Mouse (Mus musculus) embryonic fibroblast, embryonic 13.5 days (primary cell): ENCODE data around the gene Gas2. TPM values are rescaled to one million over a fixed set of nuclear protein-coding genes. Genes with fewer than 3 reads are reported as not detected.

Experiments
- H3K27ac ChIP-seq: 2 replicates; pipeline ENCODE4 v1.5.1; 2012; ENCODE audit warnings: low read length, control low read depth, inconsistent platforms; ENCODE audit not compliant: insufficient read depth
- H3K4me1 ChIP-seq: 2 replicates; pipeline ENCODE4 v1.6.1; 2011; ENCODE audit warnings: low read length; ENCODE audit not compliant: control insufficient read depth, insufficient read depth
- H3K4me3 ChIP-seq: 2 replicates; pipeline ENCODE4 v1.5.1; 2011; ENCODE audit warnings: mild to moderate bottlenecking, control low read depth, low read length; ENCODE audit not compliant: insufficient read depth
- CTCF ChIP-seq: IDR thresholded peaks from 2 replicates; pipeline ENCODE4 v1.5.1; 2011; ENCODE audit warnings: mild to moderate bottlenecking, control low read depth, low read length, moderate library complexity, borderline replicate concordance; ENCODE audit not compliant: insufficient read depth
- POLR2A ChIP-seq: IDR thresholded peaks from 2 replicates; pipeline ENCODE4 v1.6.1; 2011; ENCODE audit warnings: low read depth, mild to moderate bottlenecking, control low read depth, low read length, moderate library complexity
- polyA plus RNA-seq: library from polyadenylated mRNA; stranded (reverse); fragments of >200 nt; gene quantifications from 2 replicates; pipeline ENCODE4 v1.2.4, GENCODE M21; 2011; ENCODE audit warnings: low read depth; ENCODE audit not compliant: missing spikeins, insufficient read length

Gas2 gene
- polyA plus RNA-seq, 1 experiment, result 139 TPM

DNA sequence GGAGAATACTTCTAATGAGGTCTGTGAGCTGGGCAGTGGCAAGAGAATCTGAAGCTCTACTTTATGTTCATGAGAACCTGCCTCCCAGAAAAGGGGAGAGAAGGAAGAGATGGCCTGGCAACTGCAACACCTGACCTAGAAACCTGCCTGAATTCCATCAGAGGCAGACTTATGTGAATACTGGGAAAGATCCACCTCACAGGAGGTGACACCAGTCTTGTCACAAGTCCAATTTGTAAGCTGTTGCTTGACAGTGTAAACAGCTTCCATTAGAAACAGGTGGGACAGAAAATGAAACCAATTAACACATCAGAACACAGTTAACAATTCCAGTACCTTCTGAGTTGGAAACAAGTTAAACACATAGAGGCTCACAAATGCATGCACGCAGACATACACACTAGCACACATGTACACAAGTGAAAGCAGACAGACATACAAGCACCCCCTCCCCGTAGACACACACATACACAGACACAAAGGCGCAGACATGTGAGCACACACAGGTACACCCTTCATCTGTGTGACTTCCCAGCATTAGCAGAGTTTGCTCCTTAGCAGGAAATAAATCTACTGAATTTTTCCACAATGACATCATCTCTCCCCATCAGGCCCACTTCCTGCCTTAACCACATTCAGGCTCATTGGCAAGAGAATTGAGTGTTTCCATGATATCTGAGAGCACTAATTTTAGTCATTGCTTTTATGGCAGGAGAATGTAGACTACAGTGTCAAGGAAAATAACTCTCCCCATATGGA is 51.7 kb downstream of the Gas2 start:
- TF ChIP-seq POLR2A (peak; percentile 24; the same call in 1 of the 2 replicates), CTCF (no peak)

DNA sequence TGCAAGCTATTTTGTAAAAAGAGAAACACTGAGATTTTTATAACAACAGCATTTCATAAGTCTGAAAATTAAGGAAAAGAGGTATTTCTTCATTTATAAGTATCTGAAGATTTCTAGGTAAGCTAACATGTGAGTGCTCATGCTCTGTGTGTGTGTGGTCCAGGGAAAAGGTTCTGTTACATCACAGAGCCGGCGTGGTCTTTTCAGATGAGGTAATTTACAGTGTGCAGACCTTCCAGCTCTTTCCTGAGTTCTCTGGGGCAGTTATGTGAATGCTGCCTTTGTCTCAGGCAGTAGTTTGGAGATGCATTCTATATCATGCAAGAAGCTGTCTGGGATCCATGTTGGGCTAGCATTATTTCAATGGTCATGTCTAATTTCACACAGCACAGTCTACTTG is 52.3 kb downstream of the Gas2 start:
- peak overlapping the region; percentile 99 for H3K27ac ChIP-seq

More for the DNA sequence above, 51.7 kb downstream of the Gas2 start:
- Histone ChIP-seq H3K4me3 (no peak overlapping the region), H3K27ac (peak overlapping the region; percentile 98), H3K4me1 (peaks cover 26% of the 10 kb centered on the region)

DNA sequence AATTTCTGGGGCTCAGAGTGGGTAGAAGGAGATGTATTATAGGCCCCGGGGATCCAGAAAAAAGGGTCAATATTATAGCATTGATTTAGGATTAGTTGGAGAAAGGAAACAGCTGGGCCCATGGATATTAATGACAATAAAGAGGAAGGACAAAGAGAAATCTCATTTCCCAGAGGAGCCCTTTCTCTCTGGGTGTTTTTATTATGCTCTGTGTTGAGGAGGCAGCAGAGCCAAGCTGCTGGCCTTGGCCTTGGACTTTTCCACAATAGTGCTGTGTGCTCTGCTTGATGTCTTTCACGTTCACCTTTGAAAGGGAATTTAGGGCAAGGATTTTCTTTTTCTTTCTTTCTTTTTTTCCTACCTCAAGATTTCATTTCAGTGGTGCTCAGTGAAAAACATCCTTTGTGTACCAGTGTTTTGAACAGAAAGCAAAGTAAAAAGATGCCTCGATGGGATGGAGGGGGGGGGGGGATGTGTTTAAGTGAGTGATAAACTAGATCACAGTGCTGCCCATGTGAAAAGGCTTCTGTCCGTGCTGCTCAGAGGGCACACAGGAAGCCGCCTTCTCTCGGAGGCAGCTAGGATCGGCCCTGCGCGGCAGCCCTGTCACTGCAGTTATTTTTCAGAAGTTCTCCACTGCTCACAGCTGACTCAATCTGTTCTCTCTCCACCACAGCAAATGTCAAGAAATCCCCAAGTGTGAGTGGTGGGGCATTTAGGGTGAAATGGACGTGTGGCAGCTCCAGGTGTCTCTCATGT is 67.1 kb downstream of the Gas2 start:
- Histone ChIP-seq H3K4me3 (no peak overlapping the region), H3K4me1 (peaks cover 3% of the 10 kb centered on the region; the same call in 1 of the 2 replicates), H3K27ac (0 out of 2 replicates have a peak overlapping the region, but pooled peaks have one; percentile 4)
- TF ChIP-seq CTCF, result no peak
- no peak for TF ChIP-seq POLR2A

More for the DNA sequence above, 52.3 kb downstream of the Gas2 start:
- no peak overlapping the region for H3K4me3 ChIP-seq
- peaks cover 26% of the 10 kb centered on the region for H3K4me1 ChIP-seq
- no peak for TF ChIP-seq POLR2A
- TF ChIP-seq CTCF, result no peak

DNA sequence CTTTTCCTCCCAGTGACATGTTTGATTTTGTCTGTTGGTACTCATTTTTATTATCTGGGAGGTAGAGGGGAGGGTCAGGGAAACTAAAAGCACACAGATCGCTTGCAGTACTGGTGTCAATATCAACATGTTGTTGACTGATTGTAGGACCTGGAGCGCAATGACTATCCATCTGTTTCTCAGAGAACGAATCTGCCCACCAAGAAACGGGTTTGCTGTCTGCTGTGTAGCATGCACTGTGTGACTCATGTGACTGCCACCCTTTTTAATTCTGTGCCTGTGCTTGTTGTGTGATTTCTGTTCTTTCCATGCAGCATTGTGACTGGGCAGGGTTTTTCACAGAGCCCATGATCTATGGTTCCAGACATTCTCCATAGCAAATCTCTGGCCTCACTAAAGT is 69.4 kb downstream of the Gas2 start:
- Histone ChIP-seq H3K27ac (no peak overlapping the region), H3K4me3 (no peak overlapping the region)
- no peak for TF ChIP-seq CTCF
- no peak for TF ChIP-seq POLR2A

DNA sequence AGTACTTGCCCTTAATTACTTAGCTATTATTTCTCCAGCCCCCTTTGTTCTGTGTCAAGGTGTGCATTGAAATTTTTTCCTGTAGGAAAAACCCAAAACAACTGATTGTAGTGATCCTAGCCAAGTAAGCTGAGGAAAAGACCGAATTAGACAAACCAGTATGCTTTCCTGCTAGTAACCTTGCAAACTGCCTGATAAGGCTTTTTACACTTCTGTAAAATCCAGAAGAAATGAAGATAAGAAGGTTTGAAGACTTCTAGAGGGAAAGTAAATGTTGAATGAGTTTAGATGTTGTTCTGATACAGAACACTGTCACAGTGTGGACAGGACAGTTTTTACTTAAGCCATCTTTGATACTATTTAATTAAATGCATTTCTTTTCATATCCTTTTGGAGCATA is 75.5 kb downstream of the Gas2 start:
- H3K4me3 ChIP-seq, result no peak overlapping the region
- no peak overlapping the region for H3K27ac ChIP-seq
- TF ChIP-seq POLR2A, result no peak
- no peak for TF ChIP-seq CTCF
- no peaks in the 10 kb centered on the region for H3K4me1 ChIP-seq

More for the DNA sequence above, 69.4 kb downstream of the Gas2 start:
- H3K4me1 ChIP-seq, result peaks cover 3% of the 10 kb centered on the region; the same call in 1 of the 2 replicates

DNA sequence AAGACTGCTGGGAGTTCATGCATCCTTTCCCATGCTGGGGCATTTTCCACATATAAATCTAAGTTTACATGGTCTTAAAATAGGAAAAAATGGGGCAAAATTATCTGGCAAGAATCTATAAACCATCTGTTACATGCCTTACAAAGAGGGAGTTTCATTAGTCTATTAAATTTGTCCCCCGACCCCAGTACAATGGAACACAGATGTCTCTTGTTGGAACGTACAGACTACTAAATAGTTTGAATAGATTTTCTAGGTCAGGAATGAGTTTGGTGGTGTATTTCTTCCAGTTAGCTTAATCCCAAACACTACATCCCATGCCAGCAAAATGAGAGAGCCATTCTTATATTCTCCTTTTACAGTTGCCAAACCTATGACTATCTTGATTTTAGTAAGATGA is 78.6 kb downstream of the Gas2 start:
- no peak for TF ChIP-seq POLR2A
- TF ChIP-seq CTCF, result no peak
- H3K4me1 ChIP-seq, result peaks cover 2% of the 10 kb centered on the region; the same call in 1 of the 2 replicates
- 0 out of 2 replicates have a peak overlapping the region, but pooled peaks have one; percentile 44 for H3K27ac ChIP-seq
- H3K4me3 ChIP-seq, result no peak overlapping the region

DNA sequence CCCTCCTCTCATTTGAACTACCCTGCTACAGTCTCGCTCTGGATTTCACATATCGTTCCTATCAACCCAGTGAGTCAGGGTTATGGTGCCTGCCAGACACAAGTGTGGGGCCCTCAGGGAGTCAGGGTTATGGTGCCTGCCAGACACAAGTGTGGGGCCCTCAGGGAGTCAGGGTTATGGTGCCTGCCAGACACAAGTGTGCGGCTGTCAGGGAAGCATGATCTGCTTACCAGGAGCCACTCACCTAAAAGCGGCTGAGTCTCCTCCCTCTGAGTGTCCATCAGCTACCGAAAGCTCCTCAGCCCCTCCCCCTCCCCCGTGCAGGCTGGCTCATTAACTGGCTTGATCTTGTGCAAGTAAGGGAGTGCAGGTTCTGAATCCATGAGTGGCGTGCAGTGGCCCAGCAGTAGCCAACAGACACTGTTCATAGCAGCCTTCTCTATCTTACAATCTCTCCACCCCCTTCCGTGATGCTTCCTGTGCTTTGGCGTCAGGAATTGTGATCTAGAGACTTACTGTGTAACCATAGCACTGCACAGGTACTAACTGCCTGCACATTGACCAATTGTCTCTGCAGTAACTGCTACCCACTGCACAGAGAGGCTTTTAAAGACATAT is 93.7 kb downstream of the Gas2 start:
- H3K4me1 ChIP-seq, result no peaks in the 10 kb centered on the region
- no peak for TF ChIP-seq CTCF
- TF ChIP-seq POLR2A, result no peak
- H3K4me3 ChIP-seq, result no peak overlapping the region
- peak overlapping the region; percentile 23 for H3K27ac ChIP-seq

DNA sequence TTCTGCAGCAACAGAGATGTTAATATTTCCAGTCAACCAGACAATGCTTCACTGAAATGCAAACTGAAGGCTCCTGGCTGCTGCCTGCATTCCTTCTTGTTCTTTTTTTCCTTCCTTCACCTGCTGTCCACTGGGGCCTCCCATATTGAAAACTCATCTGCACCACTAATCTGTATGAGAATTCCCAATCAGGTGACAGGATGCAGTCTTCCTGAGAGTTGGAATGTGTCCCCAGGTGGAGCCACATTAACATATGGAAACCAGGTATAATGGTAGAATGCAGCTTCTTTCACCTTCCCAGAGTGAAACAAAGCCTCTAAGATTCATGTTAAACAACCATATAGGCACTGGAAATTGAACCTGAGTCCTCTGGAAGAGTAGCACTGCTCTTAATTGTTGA is 96.0 kb downstream of the Gas2 start:
- H3K4me1 ChIP-seq, result no peaks in the 10 kb centered on the region
- H3K4me3 ChIP-seq, result no peak overlapping the region
- no peak overlapping the region for H3K27ac ChIP-seq
- TF ChIP-seq POLR2A (no peak), CTCF (no peak)

DNA sequence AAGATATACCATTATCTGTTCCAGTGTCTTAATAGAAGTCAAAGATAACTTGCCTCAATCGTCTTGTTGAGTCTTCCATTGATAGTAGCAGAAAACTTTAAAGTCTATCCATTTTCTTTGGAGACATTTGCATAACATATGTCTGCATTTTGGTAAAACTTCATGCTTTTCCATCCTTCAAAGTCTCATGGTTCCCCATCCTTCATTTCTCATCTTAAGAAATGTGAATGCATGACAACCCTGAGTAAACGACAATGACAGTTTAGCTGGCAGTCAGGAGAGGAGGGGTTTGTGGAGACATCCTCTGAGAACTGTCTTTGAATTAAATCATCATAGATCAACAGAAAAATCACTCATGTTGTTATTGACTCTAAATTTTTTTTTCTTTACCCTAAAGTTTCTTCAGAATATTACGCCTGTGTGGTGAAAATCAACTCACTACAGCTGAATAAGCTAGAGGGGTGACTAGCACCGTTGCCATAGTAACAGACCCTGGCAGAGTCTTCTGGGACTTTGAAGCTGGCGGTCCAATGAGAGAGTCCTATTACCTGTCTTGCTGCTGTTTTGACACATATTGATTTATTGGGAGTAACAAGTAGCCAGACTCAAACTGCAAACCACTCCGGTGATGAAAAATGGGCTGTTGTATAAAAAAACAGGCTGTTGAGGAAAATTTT is 99.0 kb downstream of the Gas2 start:
- peak overlapping the region; percentile 55; the same call in 1 of the 2 replicates for H3K27ac ChIP-seq

More for the DNA sequence above, 99.0 kb downstream of the Gas2 start:
- Histone ChIP-seq H3K4me3 (no peak overlapping the region), H3K4me1 (no peaks in the 10 kb centered on the region; the same call in 1 of the 2 replicates)
- TF ChIP-seq POLR2A, result no peak
- no peak for TF ChIP-seq CTCF
